Comparison of ENCODE assay signal across 7 mouse cellular contexts in the genomic region with DNA sequence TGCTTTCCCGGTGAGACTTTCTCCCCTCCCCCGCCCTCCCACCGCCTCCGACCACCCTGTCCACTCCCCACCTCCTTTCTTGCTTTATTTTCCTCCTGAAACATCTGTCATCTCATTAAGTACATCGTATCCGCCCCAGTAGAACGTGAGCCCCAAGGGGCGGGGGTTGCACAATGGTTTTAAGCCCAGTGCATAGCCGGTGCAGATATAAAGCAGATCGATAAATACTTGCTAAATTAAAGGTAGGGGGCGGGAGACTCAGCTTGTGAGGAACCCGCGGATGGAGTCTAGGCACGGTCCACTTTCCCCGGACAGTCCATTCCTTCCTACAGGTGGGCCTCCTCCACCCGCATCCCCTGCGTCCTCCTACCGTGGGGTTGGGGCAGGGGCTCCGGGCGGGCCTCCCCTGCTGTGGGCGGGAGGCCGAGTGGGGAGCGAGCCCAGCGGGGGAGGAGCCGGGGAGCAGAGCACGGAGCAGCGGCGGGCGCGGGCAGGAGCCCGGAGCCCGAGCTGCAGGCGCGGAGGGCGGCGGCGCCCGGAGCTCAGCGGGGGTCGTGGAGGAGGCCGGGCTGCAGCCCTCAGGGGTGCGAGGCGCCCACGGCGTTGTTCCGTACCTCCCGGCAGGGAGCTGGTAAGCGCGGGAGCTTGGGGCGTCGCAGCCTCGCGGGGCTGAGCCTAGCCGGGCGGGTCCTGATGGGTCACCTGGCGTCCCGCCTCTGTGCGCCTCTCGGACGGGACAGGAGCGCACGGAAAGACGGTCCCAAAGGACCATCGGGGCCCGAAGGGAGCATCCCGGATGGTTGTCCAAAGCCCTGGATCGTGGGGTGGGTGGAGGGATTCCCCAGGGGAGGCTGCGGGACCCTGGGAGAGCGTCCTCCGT. TPM values are rescaled to one million over a fixed set of nuclear protein-coding genes. Genes with fewer than 3 reads are reported as not detected.
DNase-seq lines count a peak whose midpoint lies in the region; ATAC-seq and TF ChIP-seq lines count a peak whose summit lies in the region.

No protein-coding gene starts in this region.

- no peak overlapping the region for H3K27ac ChIP-seq in liver, adult 2 months (replicated peaks; ENCODE audit: insufficient read depth, low read depth, low read length)
- H3K27ac ChIP-seq in embryonic facial prominence, embryonic 13.5 days = no peak overlapping the region
- no peak overlapping the region for H3K27ac ChIP-seq in heart, postnatal 0 days (ENCODE audit: low read depth)
- no peak overlapping the region for H3K27ac ChIP-seq in liver, postnatal 0 days (ENCODE audit: low read depth)

- H3K36me3 ChIP-seq in liver, adult 2 months (ENCODE audit: control insufficient read depth, insufficient read depth, low read length) = no peaks in the 10 kb centered on the region
- H3K36me3 ChIP-seq in embryonic facial prominence, embryonic 13.5 days = no peaks in the 10 kb centered on the region
- no peaks in the 10 kb centered on the region for H3K36me3 ChIP-seq in heart, postnatal 0 days (replicated peaks; ENCODE audit: control insufficient read depth, insufficient read depth, low read length)
- H3K36me3 ChIP-seq in liver, postnatal 0 days (replicated peaks; ENCODE audit: insufficient read depth, low read length) = no peaks in the 10 kb centered on the region

- ATAC-seq in embryonic facial prominence, embryonic 13.5 days (ENCODE audit: insufficient number of reproducible peaks, insufficient read depth, low FRiP score, low TSS enrichment, low read depth) = peak; percentile 57; the same call in 1 of the 2 replicates
- peak; percentile 49; the same call in 1 of the 2 replicates for ATAC-seq in heart, postnatal 0 days (ENCODE audit: insufficient read depth, low read depth)
- ATAC-seq in liver, postnatal 0 days = peak; percentile 41; the same call in 1 of the 2 replicates

- no peaks in the 10 kb centered on the region for H3K79me2 ChIP-seq in liver, adult 2 months (ENCODE audit: control insufficient read depth, insufficient read depth, low read length)

- H3K9ac ChIP-seq in liver, adult 2 months (ENCODE audit: low read depth, low read length) = peak overlapping the region; percentile 43; the same call in 1 of the 2 replicates
- H3K9ac ChIP-seq in embryonic facial prominence, embryonic 13.5 days = peak overlapping the region; percentile 73
- peak overlapping the region; percentile 24; the same call in 1 of the 2 replicates for H3K9ac ChIP-seq in heart, postnatal 0 days (replicated peaks; ENCODE audit: low read depth, low read length)
- H3K9ac ChIP-seq in liver, postnatal 0 days (replicated peaks) = no peak overlapping the region

- H3K4me2 ChIP-seq in embryonic facial prominence, embryonic 13.5 days = peak overlapping the region; percentile 98
- H3K4me2 ChIP-seq in heart, postnatal 0 days (ENCODE audit: low read depth, low read length) = peak overlapping the region; percentile 76
- H3K4me2 ChIP-seq in liver, postnatal 0 days (ENCODE audit: low read depth, low read length) = peak overlapping the region; percentile 71

- WGBS in liver, adult 2 months = 2% methylated on average over 64 of the region's 70 CpGs
- 1% methylated on average over 70 of the region's 70 CpGs for WGBS in embryonic facial prominence, embryonic 13.5 days
- WGBS in heart, postnatal 0 days = 2% methylated on average over 63 of the region's 70 CpGs
- 2% methylated on average over 54 of the region's 70 CpGs for WGBS in liver, postnatal 0 days (ENCODE audit: insufficient replicate concordance)

- no peak for TF ChIP-seq EP300 in heart, postnatal 0 days (IDR thresholded peaks at IDR 0.05; ENCODE audit: low read depth)
- TF ChIP-seq EP300 in liver, postnatal 0 days (IDR thresholded peaks at IDR 0.05; ENCODE audit: low read depth) = no peak

- no peaks in the 10 kb centered on the region for H3K9me3 ChIP-seq in embryonic facial prominence, embryonic 13.5 days
- no peaks in the 10 kb centered on the region for H3K9me3 ChIP-seq in heart, postnatal 0 days (replicated peaks; ENCODE audit: control insufficient read depth, low read length)
- no peaks in the 10 kb centered on the region for H3K9me3 ChIP-seq in liver, postnatal 0 days (ENCODE audit: low read length)

- no peak for TF ChIP-seq CTCF in liver, adult 2 months (IDR thresholded peaks at IDR 0.05; ENCODE audit: low read depth, low read length)
- no peak for TF ChIP-seq CTCF in heart, postnatal 0 days (IDR thresholded peaks at IDR 0.05; ENCODE audit: low read depth)
- no peak for TF ChIP-seq CTCF in liver, postnatal 0 days (IDR thresholded peaks at IDR 0.05; ENCODE audit: low read depth)

- DNase-seq in liver, adult 2 months (ENCODE audit: extremely low read depth, low read depth, low spot score) = no peak
- DNase-seq in liver = no peak
- no peak for DNase-seq in heart, postnatal 0 days (ENCODE audit: low spot score)
- DNase-seq in liver, postnatal 0 days = peak; percentile 25
- DNase-seq in urinary bladder, postnatal 25 days (ENCODE audit: low spot score) = no peak
- DNase-seq in spleen, postnatal 4 days (ENCODE audit: low spot score in 2 of 2) = no peak

- 0 out of 2 replicates have a peak, but pooled peaks cover 3% of the 10 kb centered on the region for H3K27me3 ChIP-seq in liver, adult 2 months (ENCODE audit: control insufficient read depth, insufficient read depth, low read length)
- H3K27me3 ChIP-seq in embryonic facial prominence, embryonic 13.5 days = peaks cover 66% of the 10 kb centered on the region
- peaks cover 49% of the 10 kb centered on the region for H3K27me3 ChIP-seq in heart, postnatal 0 days (ENCODE audit: control insufficient read depth, insufficient read depth, low read length)
- peaks cover 30% of the 10 kb centered on the region for H3K27me3 ChIP-seq in liver, postnatal 0 days (ENCODE audit: insufficient read depth, low read length)

- H3K4me1 ChIP-seq in liver, adult 2 months (ENCODE audit: control insufficient read depth, insufficient read depth, low read length) = 0 out of 2 replicates have a peak, but pooled peaks cover 3% of the 10 kb centered on the region
- H3K4me1 ChIP-seq in embryonic facial prominence, embryonic 13.5 days = peaks cover 12% of the 10 kb centered on the region
- H3K4me1 ChIP-seq in heart, postnatal 0 days (ENCODE audit: control insufficient read depth, insufficient read depth) = peaks cover 6% of the 10 kb centered on the region
- H3K4me1 ChIP-seq in liver, postnatal 0 days (ENCODE audit: insufficient read depth) = peaks cover 6% of the 10 kb centered on the region; the same call in 1 of the 2 replicates

- H3K4me3 ChIP-seq in liver, adult 2 months (ENCODE audit: insufficient read depth, low read depth, low read length) = peak overlapping the region; percentile 42; the same call in 1 of the 2 replicates
- H3K4me3 ChIP-seq in embryonic facial prominence, embryonic 13.5 days = peak overlapping the region; percentile 58
- peak overlapping the region; percentile 51 for H3K4me3 ChIP-seq in heart, postnatal 0 days (ENCODE audit: low read depth, low read length)
- H3K4me3 ChIP-seq in liver, postnatal 0 days (ENCODE audit: low read depth, low read length) = peak overlapping the region; percentile 37

- no peak for TF ChIP-seq POLR2A in liver, adult 2 months (IDR thresholded peaks at IDR 0.05; ENCODE audit: extremely low read depth, insufficient read depth, low read length)

RNA-seq across cellular contexts. Expression of gene Htr1d, which starts 1.0 kb away (rescaled TPM):
- not detected in 2 replicates for total RNA-seq in liver, adult 2 months (2014; rRNA removed)
- polyA plus RNA-seq in liver, adult 2 months (2012; rRNA removed) = 0.82 TPM in 1 of 2 replicates, not detected in the other
- 0.52 and 0.56 TPM in 2 replicates for polyA plus RNA-seq in embryonic facial prominence, embryonic 13.5 days (2015; fragmentation: Nextera tagmentation; extraction: Ambion mirVana)
- not detected in 2 replicates for total RNA-seq in heart, postnatal 0 days (2014; rRNA removed; ENCODE audit: low replicate concordance)
- not detected in 2 replicates for polyA plus RNA-seq in heart, postnatal 0 days (2015; fragmentation: Nextera tagmentation; extraction: Ambion mirVana)
- polyA plus RNA-seq in liver, postnatal 0 days (2015; fragmentation: Nextera tagmentation; extraction: Ambion mirVana) = not detected in 2 replicates

RNA-seq across cellular contexts. Expression of gene 6030445D17Rik, which starts 37.7 kb away (rescaled TPM):
- total RNA-seq in liver, adult 2 months (2014; rRNA removed) = 0.07 and 0.18 TPM in 2 replicates
- 0.11 and 0.15 TPM in 2 replicates for polyA plus RNA-seq in liver, adult 2 months (2012; rRNA removed)
- polyA plus RNA-seq in embryonic facial prominence, embryonic 13.5 days (2015; fragmentation: Nextera tagmentation; extraction: Ambion mirVana) = 0.35 TPM in 1 of 2 replicates, not detected in the other
- total RNA-seq in heart, postnatal 0 days (2014; rRNA removed; ENCODE audit: low replicate concordance) = not detected in 2 replicates
- polyA plus RNA-seq in heart, postnatal 0 days (2015; fragmentation: Nextera tagmentation; extraction: Ambion mirVana) = 0.27 and 0.43 TPM in 2 replicates
- 0.12 TPM in 1 of 2 replicates, not detected in the other for polyA plus RNA-seq in liver, postnatal 0 days (2015; fragmentation: Nextera tagmentation; extraction: Ambion mirVana)

RNA-seq across cellular contexts. Expression of gene Luzp1, which starts 45.2 kb away (rescaled TPM):
- total RNA-seq in liver, adult 2 months (2014; rRNA removed) = 6.8 and 8.1 TPM in 2 replicates
- 2.5 and 3.3 TPM in 2 replicates for polyA plus RNA-seq in liver, adult 2 months (2012; rRNA removed)
- polyA plus RNA-seq in embryonic facial prominence, embryonic 13.5 days (2015; fragmentation: Nextera tagmentation; extraction: Ambion mirVana) = 132 and 164 TPM in 2 replicates
- 22.6 and 24.5 TPM in 2 replicates for total RNA-seq in heart, postnatal 0 days (2014; rRNA removed; ENCODE audit: low replicate concordance)
- 80.2 and 91.1 TPM in 2 replicates for polyA plus RNA-seq in heart, postnatal 0 days (2015; fragmentation: Nextera tagmentation; extraction: Ambion mirVana)
- 18.1 and 20.8 TPM in 2 replicates for polyA plus RNA-seq in liver, postnatal 0 days (2015; fragmentation: Nextera tagmentation; extraction: Ambion mirVana)
